Mouse (Mus musculus) CH12.LX (cell line): ENCODE measurements around the gene Dvl2. TPM values are rescaled to one million over a fixed set of nuclear protein-coding genes. Genes with fewer than 3 reads are reported as not detected.

Source experiments
- DNase-seq: peaks from one replicate; pipeline ENCODE4 v3.0.0-alpha.2; 2013; ENCODE audit errors: extremely low read depth
- H3K27ac ChIP-seq: 2 replicates; pipeline ENCODE4 v1.5.1; 2012; ENCODE audit warnings: low read depth, mild to moderate bottlenecking, control low read depth, moderate library complexity; ENCODE audit not compliant: insufficient read depth
- H3K27me3 ChIP-seq: replicated peaks from 2 replicates; pipeline ENCODE3; 2012; ENCODE audit warnings: inconsistent platforms
- H3K36me3 ChIP-seq, 2 experiments: replicated peaks in 1 of 2; 2 replicates each; pipeline versions ENCODE3 to v1.6.1; 2012; ENCODE audit warnings: inconsistent platforms in 1 of 2, low read length in 1 of 2, mild to moderate bottlenecking in 1 of 2, mixed read lengths in 1 of 2, moderate library complexity in 1 of 2; ENCODE audit not compliant: control insufficient read depth in 1 of 2, insufficient read depth in 1 of 2
- H3K4me1 ChIP-seq, 2 experiments: 2 replicates each; pipeline ENCODE4 v1.6.1; 2012; ENCODE audit warnings: inconsistent platforms in 1 of 2, moderate library complexity in 1 of 2; ENCODE audit not compliant: insufficient read depth in 2 of 2, control insufficient read depth in 1 of 2
- H3K4me2 ChIP-seq: 2 replicates; pipeline ENCODE4 v1.6.1; 2012; ENCODE audit warnings: low read depth, mild to moderate bottlenecking, control low read depth; ENCODE audit not compliant: poor library complexity, insufficient read depth, severe bottlenecking
- H3K4me3 ChIP-seq, 3 experiments: fragments of 150-350 bp in 1 of 3; sonication (generic) in 1 of 3; replicated peaks in 1 of 3; 2 replicates each; pipeline versions ENCODE3 to v1.5.1; 2011 to 2012; ENCODE audit warnings: low read depth in 2 of 3, low read length in 2 of 3, mild to moderate bottlenecking in 2 of 3, moderate library complexity in 2 of 3, control low read depth in 1 of 3, improper control_type of control experiment in 1 of 3, inconsistent platforms in 1 of 3, mixed read lengths in 1 of 3; ENCODE audit not compliant: poor library complexity in 1 of 3
- H3K79me2 ChIP-seq: replicated peaks from 2 replicates; pipeline ENCODE4 v1.6.1; 2012; ENCODE audit warnings: mild to moderate bottlenecking, moderate library complexity; ENCODE audit not compliant: control insufficient read depth, poor library complexity, insufficient read depth, severe bottlenecking; ENCODE audit errors: extremely low read depth
- H3K9ac ChIP-seq: 2 replicates; pipeline ENCODE4 v1.6.1; 2012; ENCODE audit warnings: low read depth, mild to moderate bottlenecking, control low read depth, moderate library complexity; ENCODE audit not compliant: insufficient read depth
- H3K9me3 ChIP-seq: replicated peaks from 2 replicates; pipeline ENCODE3; 2012; ENCODE audit warnings: low read length, inconsistent platforms, mixed read lengths
- BHLHE40 ChIP-seq: IDR thresholded peaks from 2 replicates; pipeline ENCODE4 v1.6.1; 2011; ENCODE audit warnings: mild to moderate bottlenecking, low read depth, low read length, improper control_type of control experiment
- CHD1 ChIP-seq: IDR thresholded peaks from 2 replicates; pipeline ENCODE4 v1.6.1; 2012; ENCODE audit warnings: low read depth, low read length, improper control_type of control experiment, inconsistent platforms
- CHD2 ChIP-seq: IDR thresholded peaks from 2 replicates; pipeline ENCODE4 v1.6.1; 2011; ENCODE audit warnings: low read length, improper control_type of control experiment
- CTCF ChIP-seq, 2 experiments: IDR thresholded peaks in 1 of 2; conservative IDR thresholded peaks in 1 of 2; 2 replicates each; pipeline ENCODE4 v1.5.1; 2011 to 2012; ENCODE audit warnings: low read depth in 2 of 2, low read length in 2 of 2, improper control_type of control experiment in 1 of 2, inconsistent platforms in 1 of 2, mild to moderate bottlenecking in 1 of 2, moderate library complexity in 1 of 2
- E2F4 ChIP-seq: IDR thresholded peaks from 2 replicates; pipeline ENCODE4 v1.6.1; 2011; ENCODE audit warnings: low read depth, low read length, improper control_type of control experiment; ENCODE audit not compliant: insufficient replicate concordance
- EP300 ChIP-seq: IDR thresholded peaks from 2 replicates; pipeline ENCODE4 v1.6.1; 2011; ENCODE audit warnings: low read length, improper control_type of control experiment
- ETS1 ChIP-seq: conservative IDR thresholded peaks from 2 replicates; pipeline ENCODE4 v1.6.1; 2012; ENCODE audit warnings: low read depth, mild to moderate bottlenecking, inconsistent platforms, low read length, improper control_type of control experiment, moderate library complexity
- GABPA ChIP-seq: IDR thresholded peaks from 2 replicates; pipeline ENCODE4 v1.6.1; 2012; ENCODE audit warnings: low read depth, low read length, improper control_type of control experiment, inconsistent platforms; ENCODE audit not compliant: insufficient replicate concordance
- HCFC1 ChIP-seq: IDR thresholded peaks from 2 replicates; pipeline ENCODE4 v1.6.1; 2012; ENCODE audit warnings: low read depth, mild to moderate bottlenecking, inconsistent platforms, low read length, improper control_type of control experiment
- IRF4 ChIP-seq: IDR thresholded peaks from 2 replicates; pipeline ENCODE4 v1.6.1; 2014; ENCODE audit warnings: low read depth, mild to moderate bottlenecking, inconsistent platforms, low read length, improper control_type of control experiment
- MAFK ChIP-seq: IDR thresholded peaks from 2 replicates; pipeline ENCODE4 v1.6.1; 2011; ENCODE audit warnings: low read length, improper control_type of control experiment; ENCODE audit not compliant: insufficient replicate concordance
- MAX ChIP-seq: IDR thresholded peaks from 2 replicates; pipeline ENCODE4 v1.6.1; 2011; ENCODE audit warnings: low read length, improper control_type of control experiment
- MAZ ChIP-seq: IDR thresholded peaks from 2 replicates; pipeline ENCODE4 v1.6.1; 2012; ENCODE audit warnings: low read depth, mild to moderate bottlenecking, inconsistent platforms, low read length, improper control_type of control experiment, moderate library complexity
- MXI1 ChIP-seq: IDR thresholded peaks from 2 replicates; pipeline ENCODE4 v1.6.1; 2011; ENCODE audit warnings: mild to moderate bottlenecking, low read depth, low read length, improper control_type of control experiment
- MYC ChIP-seq: IDR thresholded peaks from 2 replicates; pipeline ENCODE4 v1.6.1; 2011; ENCODE audit warnings: low read depth, mild to moderate bottlenecking, improper control_type of control experiment, low read length
- NELFE ChIP-seq: IDR thresholded peaks from 2 replicates; pipeline ENCODE4 v1.6.1; 2011; ENCODE audit warnings: low read depth, low read length, improper control_type of control experiment
- PAX5 ChIP-seq: IDR thresholded peaks from 2 replicates; pipeline ENCODE4 v1.6.1; 2012; ENCODE audit warnings: low read length, inconsistent platforms, mixed read lengths
- POLR2A ChIP-seq: IDR thresholded peaks from 2 replicates; pipeline ENCODE4 v1.6.1; 2011; ENCODE audit warnings: low read depth, mild to moderate bottlenecking, improper control_type of control experiment, low read length
- POLR2AphosphoS2 ChIP-seq: IDR thresholded peaks from 2 replicates; pipeline ENCODE4 v1.6.1; 2011; ENCODE audit warnings: low read depth, low read length, improper control_type of control experiment
- RAD21 ChIP-seq: IDR thresholded peaks from 2 replicates; pipeline ENCODE4 v1.6.1; 2011; ENCODE audit warnings: low read depth, mild to moderate bottlenecking, low read length, improper control_type of control experiment, moderate library complexity
- RCOR1 ChIP-seq: conservative IDR thresholded peaks from 2 replicates; pipeline ENCODE4 v1.6.1; 2012; ENCODE audit warnings: low read depth, mild to moderate bottlenecking, inconsistent platforms, low read length, improper control_type of control experiment
- SIN3A ChIP-seq: IDR thresholded peaks from 2 replicates; pipeline ENCODE4 v1.6.1; 2012; ENCODE audit warnings: low read length, improper control_type of control experiment, inconsistent platforms
- SMC3 ChIP-seq: IDR thresholded peaks from 2 replicates; pipeline ENCODE4 v1.6.1; 2011; ENCODE audit warnings: low read depth, low read length, improper control_type of control experiment
- TCF12 ChIP-seq: IDR thresholded peaks from 2 replicates; pipeline ENCODE4 v1.6.1; 2014; ENCODE audit warnings: low read depth, mild to moderate bottlenecking, inconsistent platforms, low read length, improper control_type of control experiment
- UBTF ChIP-seq: IDR thresholded peaks from 2 replicates; pipeline ENCODE4 v1.6.1; 2012; ENCODE audit warnings: low read depth, mild to moderate bottlenecking, inconsistent platforms, low read length, improper control_type of control experiment, moderate library complexity
- USF2 ChIP-seq: conservative IDR thresholded peaks from 2 replicates; pipeline ENCODE4 v1.6.1; 2011; ENCODE audit warnings: low read depth, low read length, improper control_type of control experiment
- ZC3H11A ChIP-seq: IDR thresholded peaks from 2 replicates; pipeline ENCODE4 v1.6.1; 2012; ENCODE audit warnings: low read depth, mild to moderate bottlenecking, inconsistent platforms, low read length, improper control_type of control experiment
- ZKSCAN1 ChIP-seq: IDR thresholded peaks from 2 replicates; pipeline ENCODE4 v1.6.1; 2012; ENCODE audit warnings: low read depth, inconsistent platforms, low read length, improper control_type of control experiment, borderline replicate concordance
- ZMIZ1 ChIP-seq: IDR thresholded peaks from 2 replicates; pipeline ENCODE4 v1.6.1; 2012; ENCODE audit warnings: low read depth, mild to moderate bottlenecking, inconsistent platforms, low read length, improper control_type of control experiment
- dilution Hi-C: fragments of 300-500 bp; cut with MboI; formaldehyde crosslinking; loops from 2 replicates; pipeline ENCODE4 v1.14.3; 2020; ENCODE audit warnings: low sequenced_read_pairs; ENCODE audit not compliant: extremely low pct_unique_long_range_greater_than_20kb, extremely low pct_ligation_motif_present
- in situ Hi-C: fragments of 300-500 bp; cut with MboI; formaldehyde crosslinking; loops from 3 replicates; pipeline ENCODE4 v1.14.3; 2019; ENCODE audit warnings: low sequenced_read_pairs, low pct_ligation_motif_present, low pct_unique_long_range_greater_than_20kb, mixed read lengths
- polyA plus RNA-seq: library from polyadenylated mRNA; unstranded; fragments of >175 nt; gene quantifications from 2 replicates; pipeline ENCODE4 v1.2.1, GENCODE M21; 2012; ENCODE audit warnings: low read depth; ENCODE audit not compliant: insufficient read length
- total RNA-seq, 2 experiments: library from RNA; depleted of rRNA; stranded (reverse); fragments of 300-350 nt in 1 of 2; fragments of >200 nt in 1 of 2; gene quantifications; 2 replicates each; pipeline ENCODE4 v1.2.3; 2012 to 2014

Gene Dvl2
- total and polyA plus RNA-seq, 3 experiments: 15.1 to 30.6 (median 27.1) TPM

DNA sequence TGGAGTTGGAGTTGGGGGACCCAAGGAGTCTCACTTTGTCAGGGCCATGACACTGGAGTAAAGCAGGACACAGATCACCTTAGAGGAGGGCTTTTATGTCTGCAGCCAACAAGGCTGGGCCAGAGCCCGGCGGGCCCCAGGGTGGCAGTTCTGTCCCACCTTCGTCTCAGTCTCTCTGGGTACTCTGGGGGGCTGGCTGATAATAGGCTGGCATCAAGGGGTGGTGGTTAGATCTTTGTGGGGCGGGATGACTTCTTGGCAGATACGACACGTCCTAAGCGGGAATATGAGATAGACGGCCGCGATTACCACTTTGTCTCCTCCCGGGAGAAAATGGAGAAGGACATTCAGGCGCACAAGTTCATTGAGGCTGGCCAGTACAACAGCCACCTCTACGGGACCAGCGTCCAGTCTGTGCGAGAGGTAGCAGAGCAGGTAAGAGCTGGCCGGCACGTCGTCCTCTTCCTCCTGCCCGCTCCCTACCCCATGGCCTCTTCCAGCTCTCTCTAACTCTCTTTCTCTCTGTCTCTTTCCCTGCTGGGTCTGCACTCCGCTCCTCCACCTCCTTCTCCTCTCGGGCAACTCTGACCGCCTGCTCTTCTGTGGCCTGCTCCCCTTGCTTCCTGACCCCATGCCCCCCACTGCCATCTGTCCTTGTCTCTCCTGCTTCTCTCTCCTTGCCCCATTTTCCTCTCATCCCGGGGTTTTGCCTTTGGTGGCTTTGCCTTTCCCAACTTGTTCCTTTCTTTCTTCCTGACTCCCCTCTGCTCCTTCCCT, 42.1 kb downstream of the Dvl2 start:
- dilution Hi-C loops (no loop called here), in situ Hi-C loops (no loop called here)
- Histone ChIP-seq H3K36me3 (peaks cover 0 to 52% of the 10 kb centered on the region in 2 experiments), H3K9me3 (no peaks in the 10 kb centered on the region), H3K27ac (no peak overlapping the region), H3K4me3 (no peak overlapping the region), H3K27me3 (no peaks in the 10 kb centered on the region), H3K4me1 (peaks cover 8 to 12% of the 10 kb centered on the region in 2 experiments), H3K4me2 (no peak overlapping the region), H3K9ac (no peak overlapping the region), H3K79me2 (no peaks in the 10 kb centered on the region)
- TF ChIP-seq HCFC1 (no peak), MAFK (no peak), CHD2 (no peak), UBTF (no peak), ZMIZ1 (no peak), MYC (no peak), POLR2AphosphoS2 (no peak), GABPA (no peak), POLR2A (no peak), MAX (no peak), TCF12 (no peak), USF2 (no peak), CHD1 (no peak), RCOR1 (no peak), RAD21 (no peak), CTCF (conservative IDR thresholded peaks at IDR 0.05 in 1 of 2, IDR thresholded peaks at IDR 0.05 in 1 of 2; ENCODE audit: low read depth in 2 of 2, low read length in 2 of 2) (no peak), SMC3 (no peak), ZKSCAN1 (no peak), ZC3H11A (no peak), SIN3A (no peak)
- no peak for DNase-seq

- DNase-seq: no peak
- 0 out of 4 replicates have a peak, but pooled peaks cover 0 to under 1% of the 10 kb centered on the region in 2 experiments for H3K4me1 ChIP-seq
- in situ Hi-C loops: no loop called here
- H3K27me3 ChIP-seq: no peaks in the 10 kb centered on the region
- dilution Hi-C loops: no loop called here
- H3K36me3 ChIP-seq: peaks cover 0 to 52% of the 10 kb centered on the region in 2 experiments
- no peak overlapping the region for H3K27ac ChIP-seq
- no peak overlapping the region for H3K4me3 ChIP-seq
- H3K79me2 ChIP-seq: no peaks in the 10 kb centered on the region
- no peak overlapping the region for H3K4me2 ChIP-seq
- no peaks in the 10 kb centered on the region for H3K9me3 ChIP-seq
- TF ChIP-seq SIN3A (no peak), UBTF (no peak), ETS1 (no peak), IRF4 (no peak), TCF12 (no peak), CTCF (conservative IDR thresholded peaks at IDR 0.05 in 1 of 2, IDR thresholded peaks at IDR 0.05 in 1 of 2; ENCODE audit: low read depth in 2 of 2, low read length in 2 of 2) (no peak), PAX5 (no peak), BHLHE40 (no peak), E2F4 (no peak), EP300 (no peak), NELFE (no peak), MAZ (no peak), MXI1 (no peak), MYC (no peak)
- no peak overlapping the region for H3K9ac ChIP-seq
These were observed 43.3 kb downstream of the Dvl2 start for GRCm38 (mm10) chr11:70043665-70044064.
